Mouse (Mus musculus): ENCODE measurements around the gene Knop1. TPM values are rescaled to one million over a fixed set of nuclear protein-coding genes. Genes with fewer than 3 reads are reported as not detected.

Gene Knop1
- total RNA-seq, 2 experiments from 2014 or later, result 32.5 to 35.2 TPM

GRCm38 (mm10) chr7:118849543-118850250, 6.4 kb downstream of the Knop1 start:
- DNase-seq (ENCODE audit: low spot score in 2 of 2), result no peak

- no peak for DNase-seq (ENCODE audit: low spot score in 2 of 2)
Measured at GRCm38 (mm10) chr7:118848796-118849195, 7.3 kb downstream of the Knop1 start.

GRCm38 (mm10) chr7:118846329-118846728, 9.7 kb downstream of the Knop1 start:
- no peak for DNase-seq (ENCODE audit: low spot score in 2 of 2)

GRCm38 (mm10) chr7:118845141-118845540, 10.9 kb downstream of the Knop1 start:
- DNase-seq (ENCODE audit: low spot score in 2 of 2), result no peak

- DNase-seq (ENCODE audit: low spot score in 2 of 2), result no peak
Measured at GRCm38 (mm10) chr7:118842938-118843337, 13.1 kb downstream of the Knop1 start.

- DNase-seq (ENCODE audit: low spot score in 2 of 2), result no peak
Measured at GRCm38 (mm10) chr7:118841796-118842195, 14.3 kb downstream of the Knop1 start.

GRCm38 (mm10) chr7:118841030-118841745, 14.9 kb downstream of the Knop1 start:
- no peak for DNase-seq (ENCODE audit: low spot score in 2 of 2)

- no peak for DNase-seq (ENCODE audit: low spot score in 2 of 2)
Measured at GRCm38 (mm10) chr7:118837901-118838300, 18.2 kb downstream of the Knop1 start.

GRCm38 (mm10) chr7:118827975-118828416, 28.1 kb downstream of the Knop1 start:
- no peak for DNase-seq (ENCODE audit: low spot score in 2 of 2)

- DNase-seq (ENCODE audit: low spot score in 2 of 2), result no peak
Measured at GRCm38 (mm10) chr7:118824451-118824850, 31.6 kb downstream of the Knop1 start.

- no peak for DNase-seq (ENCODE audit: low spot score in 2 of 2)
Measured at GRCm38 (mm10) chr7:118821887-118822556, 34.0 kb downstream of the Knop1 start.

GRCm38 (mm10) chr7:118821356-118821755, 34.7 kb downstream of the Knop1 start:
- DNase-seq (ENCODE audit: low spot score in 2 of 2), result no peak

GRCm38 (mm10) chr7:118819666-118820065, 36.4 kb downstream of the Knop1 start:
- DNase-seq (ENCODE audit: low spot score in 2 of 2), result no peak

GRCm38 (mm10) chr7:118817741-118818140, 38.3 kb downstream of the Knop1 start:
- no peak for DNase-seq (ENCODE audit: low spot score in 2 of 2)

GRCm38 (mm10) chr7:118816275-118816674, 39.8 kb downstream of the Knop1 start:
- no peak for DNase-seq (ENCODE audit: low spot score in 2 of 2)

GRCm38 (mm10) chr7:118813592-118813991, 42.5 kb downstream of the Knop1 start:
- DNase-seq (ENCODE audit: low spot score in 2 of 2), result no peak

GRCm38 (mm10) chr7:118811407-118812106, 44.5 kb downstream of the Knop1 start:
- DNase-seq (ENCODE audit: low spot score in 2 of 2), result no peak

GRCm38 (mm10) chr7:118807899-118808298, 48.2 kb downstream of the Knop1 start:
- peak in 1 of 2 experiments; percentile 34 for DNase-seq (ENCODE audit: low spot score in 2 of 2)

GRCm38 (mm10) chr7:118806631-118807411, 49.2 kb downstream of the Knop1 start:
- no peak for DNase-seq (ENCODE audit: low spot score in 2 of 2)

- DNase-seq (ENCODE audit: low spot score in 2 of 2), result no peak
Measured at GRCm38 (mm10) chr7:118803425-118803824, 52.6 kb downstream of the Knop1 start.

- DNase-seq (ENCODE audit: low spot score in 2 of 2), result no peak
Measured at GRCm38 (mm10) chr7:118801791-118802190, 54.3 kb downstream of the Knop1 start.

Measured in gastrocnemius, postnatal 4 days (tissue).